25 mouse cellular contexts compared by ENCODE assay signal in the genomic region with DNA sequence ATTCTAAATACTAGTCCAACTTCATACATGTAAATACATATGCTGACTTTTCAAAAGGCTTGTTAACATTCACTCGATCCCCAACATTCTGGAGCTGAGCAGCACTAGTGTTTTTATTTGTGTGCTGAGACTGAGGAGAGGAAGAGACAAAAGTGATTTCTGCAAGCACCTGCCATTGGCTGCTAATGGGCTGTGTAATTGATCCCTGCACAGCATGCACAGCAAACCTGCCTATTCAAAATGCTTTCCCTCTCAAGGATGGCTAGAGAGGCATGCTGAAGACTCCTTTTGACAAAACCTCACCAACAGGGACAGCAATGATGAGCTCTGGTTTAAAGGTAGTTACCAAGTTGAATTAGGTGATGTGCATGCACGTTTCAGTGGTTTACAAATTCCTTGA.
"Had no signal": no experiment of that assay in that cellular context is flagged by ENCODE, and none has a peak within 500 bp of the region (broad histone marks: within the 10 kb centered on the region; RNA-seq: fewer than 3 reads in every experiment).

No protein-coding gene starts in this region.

- H3K9me3 ChIP-seq: heart, embryonic 13.5 days; heart, embryonic 15.5 days; kidney, embryonic 15.5 days; limb, embryonic 13.5 days; limb, embryonic 15.5 days had no signal

- H3K27me3 ChIP-seq: heart, embryonic 13.5 days; heart, embryonic 15.5 days; kidney, embryonic 15.5 days; limb, embryonic 13.5 days; limb, embryonic 15.5 days had no signal

- H3K4me1 ChIP-seq: heart, embryonic 13.5 days; heart, embryonic 15.5 days; kidney, embryonic 15.5 days; limb, embryonic 13.5 days; limb, embryonic 15.5 days had no signal

- ATAC-seq: forebrain, postnatal 0 days; hindbrain, embryonic 16.5 days; intestine, embryonic 16.5 days had no signal

- DNase-seq: forebrain, postnatal 0 days; gastrocnemius, postnatal 14 days; gastrocnemius, postnatal 36 days; heart, adult 11 months; heart, adult 2 months; heart, postnatal 14 days; heart, postnatal 36 days; kidney, adult 11 months; kidney, adult 2 months; kidney, adult 9 months; kidney, postnatal 14 days; kidney, postnatal 36 days; layer of hippocampus, adult 9-11 months; layer of hippocampus, postnatal 36 days; left cerebral cortex, postnatal 4 days had no signal

- H3K27ac ChIP-seq: heart, adult 2 months; heart, embryonic 13.5 days; heart, embryonic 15.5 days; hindbrain, embryonic 14.5 days; kidney, embryonic 15.5 days; kidney, postnatal 0 days; limb, embryonic 13.5 days; limb, embryonic 15.5 days had no signal

- H3K36me3 ChIP-seq: heart, embryonic 13.5 days; heart, embryonic 15.5 days; kidney, embryonic 15.5 days; limb, embryonic 13.5 days; limb, embryonic 15.5 days had no signal

- H3K4me2 ChIP-seq: heart, embryonic 11.5 days; heart, embryonic 13.5 days; heart, embryonic 15.5 days; hindbrain, embryonic 14.5 days; kidney, embryonic 15.5 days; limb, embryonic 13.5 days; limb, embryonic 15.5 days had no signal

- H3K9ac ChIP-seq: forebrain, postnatal 0 days; heart, embryonic 13.5 days; heart, embryonic 15.5 days; hindbrain, embryonic 14.5 days; kidney, embryonic 15.5 days; limb, embryonic 13.5 days; limb, embryonic 15.5 days had no signal

- H3K4me3 ChIP-seq: heart, adult 2 months; heart, embryonic 13.5 days; heart, embryonic 15.5 days; kidney, embryonic 15.5 days; limb, embryonic 13.5 days; limb, embryonic 15.5 days had no signal
